Mouse (Mus musculus) adrenal gland, postnatal 36 days (tissue): ENCODE measurements around the gene Bach2. TPM values are rescaled to one million over a fixed set of nuclear protein-coding genes. Genes with fewer than 3 reads are reported as not detected.

Experiments used
- DNase-seq, 2 experiments: peaks; one replicate each; pipeline ENCODE4 v3.0.0; 2021; ENCODE audit warnings: mixed read lengths in 1 of 2
- total RNA-seq, 2 experiments: library from RNA; stranded (reverse); gene quantifications; 2 replicates each; pipeline ENCODE4 v1.2.3; 2021

The Bach2 gene
- total RNA-seq, 2 experiments from 2014 or later, result 3.5 to 5.4 TPM

GRCm38 (mm10) chr4:32250333-32251004, 11.9 kb downstream of the Bach2 start:
- DNase-seq, result peak; percentile 20 to 29

- DNase-seq, result peak; percentile 41 to 51
Observed at GRCm38 (mm10) chr4:32251005-32251365, 12.4 kb downstream of the Bach2 start.

GRCm38 (mm10) chr4:32251946-32252672, 13.5 kb downstream of the Bach2 start:
- DNase-seq, result no peak

GRCm38 (mm10) chr4:32257686-32258085, 19.1 kb downstream of the Bach2 start:
- DNase-seq, result no peak

- no peak for DNase-seq
Observed at GRCm38 (mm10) chr4:32258093-32258492, 19.5 kb downstream of the Bach2 start.

- no peak for DNase-seq
Observed at GRCm38 (mm10) chr4:32258596-32258995, 20.0 kb downstream of the Bach2 start.

GRCm38 (mm10) chr4:32260909-32261308, 22.3 kb downstream of the Bach2 start:
- no peak for DNase-seq

- DNase-seq, result no peak
Observed at GRCm38 (mm10) chr4:32262825-32263684, 24.5 kb downstream of the Bach2 start.

- DNase-seq, result no peak
Observed at GRCm38 (mm10) chr4:32263685-32264038, 25.1 kb downstream of the Bach2 start.

GRCm38 (mm10) chr4:32264892-32265291, 26.3 kb downstream of the Bach2 start:
- DNase-seq, result no peak

- DNase-seq, result no peak
Observed at GRCm38 (mm10) chr4:32266731-32267130, 28.1 kb downstream of the Bach2 start.

GRCm38 (mm10) chr4:32268042-32268441, 29.4 kb downstream of the Bach2 start:
- DNase-seq, result no peak

- no peak for DNase-seq
Observed at GRCm38 (mm10) chr4:32272398-32272797, 33.8 kb downstream of the Bach2 start.

- DNase-seq, result no peak
Observed at GRCm38 (mm10) chr4:32274776-32275294, 36.2 kb downstream of the Bach2 start.

- DNase-seq, result no peak
Observed at GRCm38 (mm10) chr4:32279842-32280241, 41.2 kb downstream of the Bach2 start.

GRCm38 (mm10) chr4:32280401-32280800, 41.8 kb downstream of the Bach2 start:
- DNase-seq, result peak in 1 of 2 experiments; percentile 5

GRCm38 (mm10) chr4:32281306-32281705, 42.7 kb downstream of the Bach2 start:
- DNase-seq, result no peak

GRCm38 (mm10) chr4:32286405-32286804, 47.8 kb downstream of the Bach2 start:
- no peak for DNase-seq

- peak; percentile 36 to 61 for DNase-seq
Observed at GRCm38 (mm10) chr4:32288036-32288860, 49.6 kb downstream of the Bach2 start.

GRCm38 (mm10) chr4:32289845-32290244, 51.2 kb downstream of the Bach2 start:
- no peak for DNase-seq

GRCm38 (mm10) chr4:32291406-32291805, 52.8 kb downstream of the Bach2 start:
- DNase-seq, result no peak
